Mouse (Mus musculus) adrenal gland, postnatal 36 days (tissue): ENCODE results near the gene Uncx. TPM values are rescaled to one million over a fixed set of nuclear protein-coding genes. Genes with fewer than 3 reads are reported as not detected.
"Not testable (repeated sequence)": the region's sequence is repeated elsewhere in the genome, so short reads cannot be mapped to it uniquely, and the experiment has no call there.

Experiments
- DNase-seq, 2 experiments: peaks; one replicate each; pipeline ENCODE4 v3.0.0; 2021; ENCODE audit warnings: mixed read lengths in 1 of 2
- total RNA-seq, 2 experiments: library from RNA; stranded (reverse); gene quantifications; 2 replicates each; pipeline ENCODE4 v1.2.3; 2021

Gene Uncx
- total RNA-seq, 2 experiments from 2014 or later = not detected

- DNase-seq = no peak
These were observed 18.2 kb downstream of the Uncx start for GRCm38 (mm10) chr5:139561363-139562001.

DNA sequence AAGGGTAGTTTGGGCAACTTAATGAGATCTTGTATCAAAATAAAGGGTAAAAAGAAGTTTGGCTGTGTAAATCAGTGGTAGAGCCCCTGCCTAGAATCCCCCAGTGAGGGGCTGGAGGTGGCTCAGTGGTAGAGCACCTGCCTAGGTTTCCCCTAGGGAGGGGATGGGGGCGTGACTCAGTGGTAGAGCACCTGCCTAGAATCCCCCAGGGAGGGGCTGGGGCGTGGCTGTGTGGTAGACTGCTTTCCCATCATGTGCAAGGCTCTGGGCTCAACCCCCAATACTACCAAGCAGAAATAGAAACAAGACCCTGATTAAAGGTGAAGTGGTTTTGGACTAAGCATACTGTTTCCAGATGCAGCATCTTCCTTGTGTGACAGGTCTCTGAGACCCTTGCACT lies 21.4 kb downstream of the Uncx start:
- no peak for DNase-seq

DNA sequence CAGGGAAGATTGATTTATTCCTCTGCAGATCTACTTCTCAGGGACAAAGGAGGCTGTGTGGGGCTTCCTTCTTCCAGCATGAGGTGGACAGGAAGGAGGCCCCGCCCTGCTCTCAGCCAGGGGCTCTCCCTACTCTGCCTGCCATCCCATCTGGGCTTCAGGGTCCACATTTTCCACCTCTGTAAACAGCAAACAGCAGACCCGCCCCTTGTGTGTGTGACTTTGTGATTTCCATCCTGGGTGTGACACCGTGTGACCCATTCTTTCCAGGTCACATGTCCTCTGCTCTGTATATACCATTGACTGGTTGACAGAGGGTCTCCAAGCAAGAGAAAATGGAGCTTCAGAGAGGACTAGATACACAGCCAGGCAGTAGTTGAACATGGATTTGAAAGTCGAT lies 22.2 kb downstream of the Uncx start:
- DNase-seq = no peak

DNA sequence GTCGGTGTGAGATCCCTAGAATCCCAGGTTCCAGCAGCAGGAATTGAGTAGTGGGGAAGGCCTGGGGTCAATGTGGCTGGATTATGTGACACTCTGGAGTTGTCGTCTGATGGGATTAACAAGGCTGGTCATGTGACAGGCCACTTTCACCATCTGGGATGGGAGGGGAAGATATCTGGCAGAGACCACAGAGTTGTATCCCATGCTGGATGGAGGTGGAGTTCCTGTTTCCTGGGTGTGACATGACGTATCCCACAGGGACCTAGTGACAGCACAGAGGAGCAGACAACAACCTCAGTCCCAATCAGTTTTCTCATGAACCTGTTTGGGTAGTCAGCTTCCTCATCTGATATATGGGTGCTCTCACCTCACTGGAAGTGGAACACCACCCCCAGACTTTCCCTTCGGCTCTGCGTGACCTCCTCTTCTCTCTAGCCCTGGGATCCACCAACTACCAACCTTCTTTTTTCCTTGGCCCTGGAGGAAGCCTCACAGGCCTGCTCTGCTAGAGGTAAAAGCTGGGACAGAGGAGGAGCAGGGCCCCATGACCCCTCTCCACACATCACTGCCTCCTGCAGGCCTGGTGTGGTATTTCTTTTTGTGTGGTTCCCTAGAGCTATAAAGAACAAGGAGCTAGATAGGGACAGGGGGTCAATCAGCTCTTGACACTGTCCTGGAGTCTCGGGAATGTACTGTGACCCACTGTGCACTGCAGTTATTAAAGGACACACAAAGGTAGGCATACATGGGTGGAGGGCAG lies 23.5 kb downstream of the Uncx start:
- DNase-seq = no peak

GRCm38 (mm10) chr5:139568079-139568478 lies 24.8 kb downstream of the Uncx start:
- no peak for DNase-seq

DNA sequence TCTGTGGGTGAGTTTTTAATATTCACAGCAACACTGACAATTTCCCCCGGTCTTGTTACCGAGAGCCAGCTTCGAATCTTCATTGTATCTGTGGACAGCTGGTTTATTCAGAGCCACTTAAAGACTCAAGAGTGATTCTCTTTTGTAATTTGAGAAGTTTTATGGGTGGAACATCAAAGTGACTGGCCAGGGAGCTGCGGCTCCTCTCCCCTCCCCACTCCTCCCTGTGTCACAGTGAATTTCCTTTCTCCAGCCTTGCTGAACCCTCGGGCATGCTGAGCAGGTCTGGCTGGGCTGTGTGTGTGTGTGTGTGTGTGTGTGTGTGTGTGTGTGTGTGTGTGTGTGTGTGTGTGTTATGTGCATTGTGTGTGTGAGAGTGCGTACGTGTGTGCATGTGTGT lies 29.2 kb downstream of the Uncx start:
- DNase-seq = no peak

- no peak for DNase-seq
These were observed 30.5 kb downstream of the Uncx start for GRCm38 (mm10) chr5:139573606-139574311.

DNA sequence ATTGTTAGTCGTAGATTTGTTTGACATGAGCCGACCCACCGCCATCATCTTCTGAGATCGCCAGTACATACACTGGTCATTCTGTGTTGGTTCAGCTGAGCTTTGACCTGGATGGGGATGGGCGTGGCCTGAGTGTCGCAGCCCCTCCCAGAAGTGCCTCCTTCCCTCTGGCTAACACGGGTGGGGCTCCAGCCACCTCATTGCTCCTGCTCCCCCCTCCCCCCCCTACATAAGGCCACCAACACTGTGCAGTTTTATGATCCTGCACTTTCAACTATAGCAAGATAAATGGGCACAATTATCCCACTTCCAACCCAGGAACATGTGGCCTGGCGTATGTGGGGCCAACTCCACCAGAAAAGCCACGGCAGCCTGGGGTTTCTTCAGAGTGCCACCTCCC lies 31.8 kb downstream of the Uncx start:
- no peak for DNase-seq

- peak; percentile 82 to 84 for DNase-seq
These were observed 37.0 kb downstream of the Uncx start for GRCm38 (mm10) chr5:139580171-139580743.

GRCm38 (mm10) chr5:139581308-139581868 lies 38.1 kb downstream of the Uncx start:
- peak in 1 of 2 experiments; percentile 28 for DNase-seq

DNA sequence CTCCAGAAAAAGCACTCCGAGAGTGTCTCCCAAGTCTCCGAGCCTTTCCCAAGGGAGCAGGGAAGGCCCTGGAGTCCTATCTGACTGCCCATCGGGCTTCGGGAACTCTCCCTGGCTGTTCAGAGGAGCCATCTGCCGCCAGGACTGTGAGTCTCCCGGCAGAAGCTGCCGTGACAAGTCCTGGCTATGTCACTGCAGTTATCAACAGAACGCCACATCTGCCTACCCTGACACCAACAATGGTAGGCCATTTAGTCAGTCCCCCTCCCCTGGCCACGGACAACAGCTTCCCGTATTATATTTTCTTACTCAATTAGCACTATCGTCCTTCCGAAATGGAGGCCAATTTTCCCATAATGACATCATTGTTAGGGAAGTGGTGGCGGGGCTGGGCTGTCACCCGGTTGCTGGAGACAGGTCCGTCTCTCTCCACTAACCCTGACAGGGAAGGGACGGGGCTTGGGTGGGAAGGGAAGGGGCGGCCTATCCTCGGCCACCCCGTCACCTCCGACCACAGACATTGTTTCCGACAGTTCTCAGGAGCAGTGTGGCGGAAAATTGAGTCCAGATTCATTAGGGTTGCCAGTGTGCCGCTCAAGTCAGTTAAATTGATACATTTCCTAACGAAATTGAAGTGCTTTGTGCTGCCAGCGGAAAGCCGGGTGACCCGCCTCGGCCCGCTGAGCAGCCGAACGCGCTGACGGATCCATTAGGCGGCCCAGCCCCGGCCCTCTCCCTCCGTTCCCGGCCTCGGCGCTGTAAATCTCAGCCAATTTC lies 41.9 kb downstream of the Uncx start:
- DNase-seq = no peak

GRCm38 (mm10) chr5:139585748-139586060 lies 42.4 kb downstream of the Uncx start:
- DNase-seq = no peak

- DNase-seq = not testable (repeated sequence)
These were observed 44.2 kb downstream of the Uncx start for GRCm38 (mm10) chr5:139587459-139587858.

DNA sequence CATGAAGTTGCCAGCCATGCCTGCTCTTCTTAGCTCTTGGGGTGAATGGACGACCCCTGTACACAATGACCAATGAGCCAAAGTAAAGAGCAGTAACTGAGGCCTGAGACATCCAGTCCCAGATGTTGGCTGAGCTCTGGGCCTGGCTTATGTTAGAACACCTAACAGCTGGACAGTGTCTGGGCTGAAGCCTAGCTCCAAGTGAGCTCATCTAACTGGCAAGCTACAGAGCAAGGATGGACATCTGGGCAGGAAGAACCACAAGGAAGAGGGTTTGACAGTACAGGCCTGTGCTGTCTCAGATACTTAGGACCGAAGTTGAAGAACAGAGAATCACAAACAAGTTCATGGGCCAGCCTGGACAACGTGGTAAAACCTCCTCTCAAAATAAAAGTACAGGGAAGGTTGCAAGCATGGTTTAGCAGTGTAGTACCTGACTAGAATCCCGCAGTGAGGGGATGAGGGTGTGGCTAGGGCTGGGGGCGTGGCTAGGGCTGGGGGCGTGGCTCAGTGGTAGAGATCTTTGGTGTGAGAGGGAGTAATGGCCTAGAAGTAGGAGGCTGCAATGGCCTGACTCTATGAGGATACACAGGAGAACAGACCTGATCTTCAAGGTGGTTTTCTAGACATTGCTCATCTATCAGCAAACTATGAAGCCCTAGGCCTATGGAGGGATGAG lies 47.5 kb downstream of the Uncx start:
- not testable (repeated sequence) for DNase-seq

GRCm38 (mm10) chr5:139592011-139592410 lies 48.7 kb downstream of the Uncx start:
- DNase-seq = no peak

DNA sequence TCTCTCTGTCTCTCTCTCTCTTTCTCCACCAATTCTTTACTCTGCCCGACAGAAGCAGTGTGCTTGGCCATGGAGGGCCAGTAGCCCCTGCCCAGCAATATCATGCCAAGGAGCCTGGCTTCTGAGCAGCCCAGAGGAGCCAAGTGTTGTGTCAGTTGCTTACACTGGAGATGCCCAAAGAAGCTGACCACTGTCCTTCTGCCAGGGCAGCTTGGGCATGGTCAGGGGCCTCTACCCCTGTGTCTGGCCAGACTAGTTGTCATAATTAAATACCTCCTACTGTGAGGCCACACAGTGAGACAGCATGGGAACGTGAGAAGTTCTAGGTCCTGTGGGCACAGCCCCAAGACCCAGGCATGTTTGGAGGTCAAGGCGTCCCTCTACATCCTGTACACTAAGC lies 49.6 kb downstream of the Uncx start:
- DNase-seq = no peak

DNA sequence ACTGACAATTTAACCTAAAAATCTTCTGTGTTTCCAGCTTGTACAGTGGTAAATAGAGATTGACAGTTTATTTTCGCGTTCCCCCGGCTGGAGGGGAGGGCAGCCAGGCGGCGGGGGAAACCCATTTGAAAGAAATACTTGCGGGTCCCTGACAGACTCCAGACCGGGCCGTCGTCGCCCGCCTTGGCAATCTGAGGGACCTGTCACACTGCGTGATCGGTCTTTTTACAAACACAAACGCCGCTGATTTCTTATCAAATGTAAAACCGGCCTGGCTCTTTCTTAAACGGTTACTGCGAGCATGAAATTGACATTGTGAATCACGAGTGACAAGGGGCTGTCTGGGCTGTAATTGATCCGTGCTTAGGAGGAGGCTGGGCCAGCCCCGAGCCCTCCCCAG lies 50.5 kb downstream of the Uncx start:
- no peak for DNase-seq

DNA sequence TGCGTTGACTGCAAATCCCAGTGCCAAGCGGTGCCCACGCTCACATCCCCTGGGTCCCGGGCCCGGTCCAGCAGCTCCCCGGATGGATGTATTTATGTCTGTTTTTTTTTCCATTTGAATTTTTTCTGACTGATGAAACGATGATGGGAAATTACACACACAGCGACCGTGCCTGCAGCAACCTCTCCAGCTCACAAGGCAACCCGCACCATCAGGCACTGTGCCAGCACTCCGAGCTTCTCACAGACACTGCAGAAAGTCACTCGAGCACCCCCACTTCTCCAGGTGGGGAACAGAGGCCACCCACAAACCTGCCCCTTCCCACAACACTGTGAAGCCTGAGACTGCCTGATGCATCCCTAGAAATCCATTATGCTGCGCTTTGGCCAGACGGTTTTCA lies 51.7 kb downstream of the Uncx start:
- DNase-seq = no peak
